Mouse (Mus musculus): ENCODE measurements around the gene Grm4. TPM values are rescaled to one million over a fixed set of nuclear protein-coding genes. Genes with fewer than 3 reads are reported as not detected.

The Grm4 gene
- 18.7 and 21.6 TPM in 2 replicates for polyA plus RNA-seq (2012; rRNA removed)

GRCm38 (mm10) chr17:27521303-27521702, at the start of gene Grm4:
Grm4 (minus strand) TSS chr17:27521403.
- Histone ChIP-seq H3K27ac (ENCODE audit: insufficient read depth, low read length) (no peak within 1 kb of the TSS), H3K4me1 (ENCODE audit: control insufficient read depth, insufficient read depth, low read length) (no peaks in the 10 kb centered on the region), H3K4me3 (ENCODE audit: insufficient read depth, low read length) (no peak within 1 kb of the TSS)
- no peak for TF ChIP-seq CTCF (IDR thresholded peaks at IDR 0.05; ENCODE audit: extremely low read depth, insufficient read depth, low read length)
- TF ChIP-seq POLR2A (IDR thresholded peaks at IDR 0.05; ENCODE audit: extremely low read depth, insufficient read depth, low read length) = no peak

DNA sequence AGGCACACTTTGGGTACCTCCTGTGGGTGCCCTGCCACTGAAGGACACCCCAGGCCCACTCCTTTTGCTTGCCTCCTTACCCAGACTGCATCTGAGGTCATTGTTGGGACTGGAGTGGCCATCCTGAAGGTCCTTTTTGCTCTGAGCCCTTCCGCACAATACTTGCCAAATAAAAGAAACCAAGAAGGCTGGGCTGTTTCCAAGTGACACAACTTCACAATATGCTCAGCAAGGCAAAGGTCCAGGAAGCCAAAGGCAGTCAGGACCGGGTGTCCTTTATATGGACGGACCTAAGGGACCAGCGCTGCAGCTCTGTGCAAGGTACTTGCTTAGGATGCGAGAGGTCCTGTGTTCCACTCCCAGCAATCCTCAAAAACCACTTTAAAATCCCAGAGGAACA, 47.0 kb upstream of the Grm4 start:
- TF ChIP-seq POLR2A (IDR thresholded peaks at IDR 0.05; ENCODE audit: extremely low read depth, insufficient read depth, low read length) = no peak
- TF ChIP-seq CTCF (IDR thresholded peaks at IDR 0.05; ENCODE audit: extremely low read depth, insufficient read depth, low read length) = no peak
- no peak overlapping the region for H3K4me3 ChIP-seq (ENCODE audit: insufficient read depth, low read length)
- H3K4me1 ChIP-seq (ENCODE audit: control insufficient read depth, insufficient read depth, low read length) = peaks cover 2% of the 10 kb centered on the region; the same call in 1 of the 2 replicates
- no peak overlapping the region for H3K27ac ChIP-seq (ENCODE audit: insufficient read depth, low read length)

DNA sequence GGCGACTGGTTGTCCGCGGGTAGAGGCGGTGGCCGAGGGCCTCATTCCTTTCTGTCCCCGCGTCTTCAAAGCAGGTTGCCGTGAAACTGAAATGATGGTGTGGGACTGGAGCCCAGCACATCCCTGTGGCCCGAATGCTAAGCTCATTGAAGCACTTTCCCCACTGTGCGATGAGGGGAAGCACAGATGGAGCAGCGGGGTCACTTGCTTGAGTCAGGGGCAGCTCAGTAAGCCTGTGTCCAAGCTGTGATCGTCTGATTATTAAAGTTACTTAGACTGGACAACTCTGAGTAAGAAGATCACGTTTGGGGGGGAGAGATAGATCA, 44.7 kb upstream of the Grm4 start:
- H3K27ac ChIP-seq (ENCODE audit: insufficient read depth, low read length) = 0 out of 2 replicates have a peak overlapping the region, but pooled peaks have one; percentile 6
- H3K4me1 ChIP-seq (ENCODE audit: control insufficient read depth, insufficient read depth, low read length) = peaks cover 2% of the 10 kb centered on the region; the same call in 1 of the 2 replicates
- no peak for TF ChIP-seq POLR2A (IDR thresholded peaks at IDR 0.05; ENCODE audit: extremely low read depth, insufficient read depth, low read length)
- no peak for TF ChIP-seq CTCF (IDR thresholded peaks at IDR 0.05; ENCODE audit: extremely low read depth, insufficient read depth, low read length)
- H3K4me3 ChIP-seq (ENCODE audit: insufficient read depth, low read length) = peak overlapping the region; percentile 87

DNA sequence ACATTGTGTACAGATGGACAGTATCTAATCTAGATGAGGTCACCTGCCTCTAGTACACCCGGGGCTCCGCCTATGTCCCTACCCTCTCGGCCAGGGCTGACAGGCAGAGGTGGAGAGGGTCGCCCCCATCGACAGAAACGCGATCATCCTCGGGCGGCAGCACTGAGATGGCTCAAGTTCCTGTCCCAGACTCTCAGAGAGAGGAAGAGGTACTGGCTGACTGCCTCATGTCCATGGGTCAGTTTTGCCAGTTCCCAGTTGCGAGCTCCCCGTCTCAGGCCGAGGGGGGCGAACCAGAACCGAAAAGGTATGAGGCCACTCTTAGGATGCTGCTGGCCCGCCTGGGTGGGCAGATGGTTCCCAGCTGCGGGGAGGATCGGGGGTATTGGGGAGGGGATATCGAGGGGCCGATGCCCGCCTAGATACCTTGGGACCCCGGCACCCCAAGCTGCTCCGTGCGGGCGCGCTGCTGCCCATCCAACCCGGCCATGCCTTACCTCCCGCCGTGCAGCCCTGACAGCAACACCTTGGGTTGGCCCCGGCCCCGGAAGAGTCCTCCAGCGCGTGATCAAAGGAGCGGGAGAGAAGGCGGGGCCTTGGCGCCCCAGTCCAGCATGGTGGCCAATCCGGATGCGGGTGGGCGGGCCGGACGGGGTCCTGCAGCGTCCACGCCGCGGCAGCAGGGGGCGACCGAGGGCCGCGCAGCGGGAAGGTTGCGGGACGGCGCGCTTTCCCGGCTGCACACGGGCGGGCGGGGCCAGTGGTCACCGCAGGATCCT, 44.1 kb upstream of the Grm4 start, which contains the start of gene AI413582:
TSS of gene AI413582 (minus strand) at position 594 of the 779 bp plus-strand sequence.
- H3K27ac ChIP-seq (ENCODE audit: insufficient read depth, low read length) = peak within 1 kb of the TSS; percentile 6
- H3K4me3 ChIP-seq (ENCODE audit: insufficient read depth, low read length) = peak within 1 kb of the TSS; percentile 87
- TF ChIP-seq POLR2A (IDR thresholded peaks at IDR 0.05; ENCODE audit: extremely low read depth, insufficient read depth, low read length) (peak; percentile 68; the same call in 1 of the 2 replicates), CTCF (IDR thresholded peaks at IDR 0.05; ENCODE audit: extremely low read depth, insufficient read depth, low read length) (peak; percentile 55)
- H3K4me1 ChIP-seq (ENCODE audit: control insufficient read depth, insufficient read depth, low read length) = peaks cover 2% of the 10 kb centered on the region; the same call in 1 of the 2 replicates

DNA sequence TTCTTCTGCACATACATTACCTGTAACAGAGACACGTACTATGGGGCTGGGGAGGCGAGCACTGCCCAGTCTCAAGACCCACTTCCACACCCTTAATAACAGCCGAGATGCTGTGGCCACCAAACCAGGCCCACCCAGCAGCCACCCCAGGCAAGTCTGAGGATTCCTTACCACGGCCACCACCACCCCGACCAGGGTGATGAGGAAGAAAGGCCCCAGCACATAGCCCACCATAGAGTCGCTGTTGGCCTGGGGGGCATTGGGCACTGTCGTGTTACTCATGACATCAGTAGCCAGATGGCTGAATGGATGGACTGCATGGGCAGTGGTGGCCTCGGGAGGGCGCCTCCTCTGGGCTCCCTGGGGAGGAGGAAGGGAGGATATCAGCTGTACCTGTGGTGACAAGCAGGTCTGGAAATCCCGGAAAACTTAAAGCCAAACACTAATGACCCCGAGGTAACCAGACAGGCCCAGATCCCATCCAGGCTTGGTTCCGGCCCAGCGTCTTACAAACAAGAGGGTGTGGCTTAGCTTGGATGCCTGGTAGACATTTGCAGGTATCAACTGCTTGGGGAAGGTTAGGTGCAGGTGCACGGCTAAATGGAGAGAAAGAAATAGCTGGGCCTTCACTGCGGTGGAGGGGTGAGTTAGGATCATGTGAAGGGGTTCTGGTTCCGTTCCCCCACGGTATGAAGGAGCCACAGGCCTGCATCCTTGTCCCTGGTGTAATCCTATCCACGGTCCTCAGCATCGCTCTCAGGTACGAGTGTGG, 43.4 kb upstream of the Grm4 start:
- Histone ChIP-seq H3K27ac (ENCODE audit: insufficient read depth, low read length) (peak overlapping the region; percentile 3; the same call in 1 of the 2 replicates), H3K4me1 (ENCODE audit: control insufficient read depth, insufficient read depth, low read length) (peaks cover 2% of the 10 kb centered on the region; the same call in 1 of the 2 replicates), H3K4me3 (ENCODE audit: insufficient read depth, low read length) (peak overlapping the region; percentile 87)
- TF ChIP-seq CTCF (IDR thresholded peaks at IDR 0.05; ENCODE audit: extremely low read depth, insufficient read depth, low read length) = no peak
- no peak for TF ChIP-seq POLR2A (IDR thresholded peaks at IDR 0.05; ENCODE audit: extremely low read depth, insufficient read depth, low read length)

DNA sequence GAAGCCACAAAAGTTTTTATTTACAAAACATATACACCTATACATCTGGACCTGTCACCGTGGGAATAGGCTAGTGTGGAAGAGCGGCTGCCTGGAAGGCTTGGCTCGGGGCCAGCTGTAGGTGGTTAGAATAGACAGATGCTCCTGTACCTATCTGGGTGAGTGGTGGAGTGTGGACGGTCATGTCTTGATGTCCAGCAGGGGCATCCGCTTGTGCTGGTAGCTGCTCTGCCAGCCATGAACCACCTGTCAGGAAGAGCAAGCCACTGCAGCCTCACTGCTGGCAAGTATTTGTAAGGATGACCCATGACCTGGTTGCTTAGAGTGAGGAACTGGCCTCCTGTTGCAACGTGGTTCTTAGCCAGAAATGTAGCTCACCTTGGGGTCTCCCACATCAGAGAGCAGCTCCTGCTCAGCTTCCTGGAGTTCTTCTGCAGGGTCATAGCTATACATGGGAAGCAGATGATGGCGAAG, 42.6 kb upstream of the Grm4 start:
- peaks cover 2% of the 10 kb centered on the region; the same call in 1 of the 2 replicates for H3K4me1 ChIP-seq (ENCODE audit: control insufficient read depth, insufficient read depth, low read length)
- H3K4me3 ChIP-seq (ENCODE audit: insufficient read depth, low read length) = no peak overlapping the region
- H3K27ac ChIP-seq (ENCODE audit: insufficient read depth, low read length) = no peak overlapping the region
- TF ChIP-seq CTCF (IDR thresholded peaks at IDR 0.05; ENCODE audit: extremely low read depth, insufficient read depth, low read length) (no peak), POLR2A (IDR thresholded peaks at IDR 0.05; ENCODE audit: extremely low read depth, insufficient read depth, low read length) (no peak)

DNA sequence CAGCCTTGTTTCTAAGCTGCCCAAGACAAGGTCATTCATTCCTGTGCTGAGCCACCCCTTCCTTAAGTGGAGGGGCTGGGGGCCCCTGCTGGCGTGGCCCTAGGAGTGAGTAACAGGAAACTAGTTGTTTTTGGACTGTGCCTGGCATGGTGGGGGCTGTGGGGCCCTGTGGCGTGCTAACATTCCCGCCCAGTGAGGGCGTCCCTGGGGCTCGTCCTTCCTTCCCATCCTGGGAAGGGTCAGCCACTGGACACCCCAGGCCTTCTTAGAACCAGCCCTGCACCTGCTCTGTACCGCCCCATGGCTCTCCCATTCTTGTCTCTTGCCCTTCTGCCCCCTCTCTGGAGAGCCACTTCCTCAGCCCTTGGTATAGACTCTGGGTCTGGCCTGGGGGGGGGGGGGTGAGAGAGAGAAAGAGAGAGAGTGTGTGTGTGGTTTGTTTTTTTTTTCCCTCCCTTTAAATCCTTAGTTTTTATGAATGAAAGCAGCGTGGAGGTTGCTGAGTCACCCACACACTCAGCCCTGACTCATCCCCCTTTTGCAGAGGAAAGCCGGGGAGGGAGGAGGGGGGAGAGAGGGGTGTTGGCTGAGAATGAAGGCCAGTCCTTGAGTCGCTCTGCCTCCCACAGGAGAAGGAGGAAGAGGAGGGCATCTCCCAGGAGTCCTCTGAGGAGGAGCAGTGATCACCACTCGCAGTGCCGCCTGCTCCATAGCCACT, 40.8 kb upstream of the Grm4 start:
- TF ChIP-seq CTCF (IDR thresholded peaks at IDR 0.05; ENCODE audit: extremely low read depth, insufficient read depth, low read length) (no peak), POLR2A (IDR thresholded peaks at IDR 0.05; ENCODE audit: extremely low read depth, insufficient read depth, low read length) (no peak)
- no peak overlapping the region for H3K4me3 ChIP-seq (ENCODE audit: insufficient read depth, low read length)
- H3K4me1 ChIP-seq (ENCODE audit: control insufficient read depth, insufficient read depth, low read length) = peaks cover 2% of the 10 kb centered on the region; the same call in 1 of the 2 replicates
- no peak overlapping the region for H3K27ac ChIP-seq (ENCODE audit: insufficient read depth, low read length)

DNA sequence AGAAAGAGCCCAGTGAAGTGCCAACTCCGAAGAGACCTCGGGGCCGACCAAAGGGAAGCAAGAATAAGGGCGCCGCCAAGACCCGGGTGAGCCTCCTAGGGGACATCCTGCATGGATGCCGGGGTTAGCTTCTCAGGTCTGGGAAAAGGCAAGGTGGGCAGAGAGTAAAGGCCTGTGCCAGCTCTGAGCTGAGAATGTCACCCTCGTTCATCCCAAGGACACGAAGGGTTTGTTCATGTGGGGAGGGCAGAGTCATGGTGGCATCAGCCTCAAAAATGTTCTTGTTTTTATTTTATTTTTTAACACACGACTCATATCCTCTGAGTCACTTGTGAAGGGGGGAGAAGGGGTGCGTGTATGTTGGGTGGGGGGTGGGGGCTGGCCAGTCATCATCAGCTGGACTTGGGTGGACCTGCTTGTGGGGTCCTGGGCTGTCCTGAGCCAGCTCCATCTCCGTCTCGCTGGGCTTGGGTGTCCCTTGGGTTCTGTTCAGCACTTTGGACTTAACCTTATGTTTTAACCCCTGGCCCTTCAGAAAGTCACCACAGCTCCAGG, 39.8 kb upstream of the Grm4 start:
- Histone ChIP-seq H3K27ac (ENCODE audit: insufficient read depth, low read length) (no peak overlapping the region), H3K4me1 (ENCODE audit: control insufficient read depth, insufficient read depth, low read length) (no peaks in the 10 kb centered on the region), H3K4me3 (ENCODE audit: insufficient read depth, low read length) (no peak overlapping the region)
- TF ChIP-seq POLR2A (IDR thresholded peaks at IDR 0.05; ENCODE audit: extremely low read depth, insufficient read depth, low read length) (no peak), CTCF (IDR thresholded peaks at IDR 0.05; ENCODE audit: extremely low read depth, insufficient read depth, low read length) (no peak)

DNA sequence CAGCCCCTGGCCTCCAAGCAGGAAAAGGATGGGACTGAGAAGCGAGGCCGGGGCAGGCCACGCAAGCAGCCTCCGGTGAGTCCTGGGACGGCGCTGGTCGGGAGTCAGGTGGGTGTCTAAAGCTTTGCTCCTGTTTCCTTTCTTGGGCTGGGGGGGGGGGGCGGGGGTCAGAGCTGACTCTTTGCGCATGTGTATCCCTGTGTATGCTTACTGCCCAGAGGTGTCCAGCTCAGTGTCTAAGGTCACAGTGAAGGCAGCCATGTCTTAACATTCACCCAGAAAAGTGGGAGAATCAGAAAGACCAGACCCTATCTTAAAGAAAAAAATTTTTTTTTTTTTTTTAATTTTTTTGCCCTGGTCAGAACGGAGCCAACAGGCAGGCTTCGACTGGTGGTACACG, 38.4 kb upstream of the Grm4 start:
- Histone ChIP-seq H3K4me3 (ENCODE audit: insufficient read depth, low read length) (no peak overlapping the region), H3K4me1 (ENCODE audit: control insufficient read depth, insufficient read depth, low read length) (no peaks in the 10 kb centered on the region), H3K27ac (ENCODE audit: insufficient read depth, low read length) (no peak overlapping the region)
- TF ChIP-seq POLR2A (IDR thresholded peaks at IDR 0.05; ENCODE audit: extremely low read depth, insufficient read depth, low read length) (no peak), CTCF (IDR thresholded peaks at IDR 0.05; ENCODE audit: extremely low read depth, insufficient read depth, low read length) (no peak)
